Mouse (Mus musculus): ENCODE measurements around the gene Astn1. TPM values are rescaled to one million over a fixed set of nuclear protein-coding genes. Genes with fewer than 3 reads are reported as not detected.

The Astn1 gene
- polyA plus RNA-seq, 2 experiments: 0.03 TPM

DNA sequence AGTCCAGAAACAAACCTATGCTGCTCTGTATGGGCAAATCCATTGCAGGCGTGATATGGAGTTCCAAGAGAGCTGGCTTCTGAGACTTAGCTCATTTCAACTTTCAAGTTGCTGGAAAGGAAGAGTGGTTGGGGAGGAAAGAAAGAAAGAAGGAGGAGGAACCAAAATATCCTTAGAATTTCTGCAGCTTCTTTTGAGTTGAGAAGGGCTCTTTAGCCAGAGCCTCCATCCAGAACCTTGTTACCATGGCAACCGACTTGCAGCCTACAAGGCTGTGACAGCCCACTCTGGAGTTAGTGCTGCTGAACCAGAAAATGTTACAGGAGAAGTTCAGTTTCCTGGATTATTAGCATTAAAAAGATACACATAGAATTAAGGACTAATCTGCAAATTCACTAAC lies 46.1 kb downstream of the Astn1 start:
- Histone ChIP-seq H3K9me3 (ENCODE audit: control insufficient read depth, low read length) (no peaks in the 10 kb centered on the region), H3K4me3 (ENCODE audit: insufficient read depth in 1 of 2, low read depth in 2 of 2, low read length in 2 of 2) (no peak overlapping the region), H3K27me3 (ENCODE audit: control insufficient read depth, insufficient read depth, low read length) (no peaks in the 10 kb centered on the region), H3K9ac (replicated peaks) (no peak overlapping the region), H3K4me1 (replicated peaks; ENCODE audit: control insufficient read depth in 2 of 2, insufficient read depth in 2 of 2, low read length in 1 of 2) (no peaks in the 10 kb centered on the region), H3K36me3 (replicated peaks; ENCODE audit: control insufficient read depth, insufficient read depth, low read depth) (no peaks in the 10 kb centered on the region), H3K4me2 (ENCODE audit: low read depth) (no peak overlapping the region), H3K27ac (no peak overlapping the region)
- ATAC-seq (ENCODE audit: insufficient read depth) (no peak), DNase-seq (ENCODE audit: low read depth in 3 of 3, low spot score in 3 of 3) (no peak)
- 62% methylated on average over 2 of the region's 2 CpGs for WGBS (ENCODE audit: insufficient replicate concordance)
- no peak for TF ChIP-seq EP300 (IDR thresholded peaks at IDR 0.05; ENCODE audit: low read depth)
- TF ChIP-seq CTCF (IDR thresholded peaks at IDR 0.05; ENCODE audit: low read depth): no peak

DNA sequence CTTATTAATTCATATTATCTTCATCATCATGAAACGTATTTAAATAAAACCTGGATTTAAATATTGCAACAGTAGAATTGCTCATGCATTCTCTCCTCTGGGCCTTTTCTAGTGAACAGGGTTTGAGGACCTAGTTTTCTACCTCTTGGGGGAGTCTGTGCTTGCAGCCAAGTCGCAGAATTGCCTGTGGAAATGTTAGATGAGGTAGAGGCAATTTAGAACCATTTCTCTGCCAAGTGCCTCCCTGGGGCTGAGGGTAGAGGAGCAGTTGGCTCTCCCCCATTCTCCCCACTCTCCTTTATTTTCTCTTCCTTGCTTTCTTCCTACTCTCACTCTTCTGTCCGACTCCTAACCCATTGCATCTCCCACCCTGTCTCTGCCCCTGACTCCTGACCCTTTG lies 49.1 kb downstream of the Astn1 start:
- Histone ChIP-seq H3K27me3 (ENCODE audit: control insufficient read depth, insufficient read depth, low read length) (no peaks in the 10 kb centered on the region), H3K9me3 (ENCODE audit: control insufficient read depth, low read length) (no peaks in the 10 kb centered on the region), H3K4me3 (ENCODE audit: insufficient read depth in 1 of 2, low read depth in 2 of 2, low read length in 2 of 2) (no peak overlapping the region), H3K4me1 (replicated peaks; ENCODE audit: control insufficient read depth in 2 of 2, insufficient read depth in 2 of 2, low read length in 1 of 2) (no peaks in the 10 kb centered on the region), H3K36me3 (replicated peaks; ENCODE audit: control insufficient read depth, insufficient read depth, low read depth) (no peaks in the 10 kb centered on the region), H3K4me2 (ENCODE audit: low read depth) (no peak overlapping the region), H3K9ac (replicated peaks) (no peak overlapping the region), H3K27ac (no peak overlapping the region)
- DNase-seq (ENCODE audit: low read depth in 3 of 3, low spot score in 3 of 3) (no peak), ATAC-seq (ENCODE audit: insufficient read depth) (no peak)
- 48% methylated on average over 3 of the region's 3 CpGs for WGBS (ENCODE audit: insufficient replicate concordance)
- no peak for TF ChIP-seq CTCF (IDR thresholded peaks at IDR 0.05; ENCODE audit: low read depth)
- TF ChIP-seq EP300 (IDR thresholded peaks at IDR 0.05; ENCODE audit: low read depth): no peak

DNA sequence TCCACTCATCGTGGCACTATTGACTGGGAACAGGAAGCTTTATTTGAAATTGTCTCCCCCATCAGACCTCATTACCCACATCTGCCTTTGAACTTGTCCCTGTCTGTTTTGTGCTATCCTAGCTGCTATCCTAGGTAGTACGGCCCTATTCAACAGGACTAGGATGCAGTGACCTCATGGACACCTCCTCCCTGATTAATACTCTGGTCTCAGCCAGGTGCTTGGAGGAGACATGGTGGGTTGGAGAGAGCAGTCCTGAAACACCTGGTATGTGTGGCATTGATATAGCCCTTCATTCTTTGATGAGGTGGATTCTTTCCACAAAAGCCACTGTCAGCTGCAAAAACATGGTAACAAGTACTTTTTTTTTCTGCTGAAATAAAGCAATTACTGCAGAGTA lies 52.1 kb downstream of the Astn1 start:
- H3K4me2 ChIP-seq (ENCODE audit: low read depth): no peak overlapping the region
- DNase-seq (ENCODE audit: low read depth in 3 of 3, low spot score in 3 of 3): no peak
- no peak overlapping the region for H3K27ac ChIP-seq
- H3K36me3 ChIP-seq (replicated peaks; ENCODE audit: control insufficient read depth, insufficient read depth, low read depth): no peaks in the 10 kb centered on the region
- H3K4me1 ChIP-seq (replicated peaks; ENCODE audit: control insufficient read depth in 2 of 2, insufficient read depth in 2 of 2, low read length in 1 of 2): no peaks in the 10 kb centered on the region
- ATAC-seq (ENCODE audit: insufficient read depth): no peak
- no peaks in the 10 kb centered on the region for H3K9me3 ChIP-seq (ENCODE audit: control insufficient read depth, low read length)
- TF ChIP-seq EP300 (IDR thresholded peaks at IDR 0.05; ENCODE audit: low read depth) (no peak), CTCF (IDR thresholded peaks at IDR 0.05; ENCODE audit: low read depth) (no peak)
- H3K4me3 ChIP-seq (ENCODE audit: insufficient read depth in 1 of 2, low read depth in 2 of 2, low read length in 2 of 2): no peak overlapping the region
- no peak overlapping the region for H3K9ac ChIP-seq (replicated peaks)
- 68% methylated on average over 2 of the region's 2 CpGs for WGBS (ENCODE audit: insufficient replicate concordance)
- no peaks in the 10 kb centered on the region for H3K27me3 ChIP-seq (ENCODE audit: control insufficient read depth, insufficient read depth, low read length)

DNA sequence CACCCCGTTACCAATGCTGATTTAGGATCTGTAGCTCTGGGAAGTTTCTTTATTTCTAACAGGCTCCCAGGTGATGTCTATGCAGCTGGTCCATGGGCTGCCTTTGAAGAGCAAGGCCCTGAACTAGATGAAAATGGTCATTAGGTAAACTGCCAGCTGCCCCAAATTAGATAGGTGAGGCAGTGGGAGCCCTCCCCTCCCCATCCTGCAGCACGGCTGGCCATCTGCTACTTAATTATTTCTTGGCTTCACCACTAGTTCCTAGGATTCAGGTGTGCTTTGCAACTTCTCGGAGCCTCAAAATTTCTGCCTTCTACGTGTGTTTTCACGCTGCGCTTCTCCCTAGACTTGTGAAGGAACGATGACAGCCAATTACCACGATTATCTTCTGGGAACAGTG lies 59.4 kb downstream of the Astn1 start:
- 62% methylated on average over 8 of the region's 8 CpGs for WGBS (ENCODE audit: insufficient replicate concordance)
- H3K27me3 ChIP-seq (ENCODE audit: control insufficient read depth, insufficient read depth, low read length): no peaks in the 10 kb centered on the region
- no peak overlapping the region for H3K9ac ChIP-seq (replicated peaks)
- TF ChIP-seq EP300 (IDR thresholded peaks at IDR 0.05; ENCODE audit: low read depth) (no peak), CTCF (IDR thresholded peaks at IDR 0.05; ENCODE audit: low read depth) (no peak)
- no peak for ATAC-seq (ENCODE audit: insufficient read depth)
- DNase-seq (ENCODE audit: low read depth in 3 of 3, low spot score in 3 of 3): no peak
- H3K27ac ChIP-seq: no peak overlapping the region
- H3K4me1 ChIP-seq (replicated peaks; ENCODE audit: control insufficient read depth in 2 of 2, insufficient read depth in 2 of 2, low read length in 1 of 2): no peaks in the 10 kb centered on the region
- H3K9me3 ChIP-seq (ENCODE audit: control insufficient read depth, low read length): no peaks in the 10 kb centered on the region
- H3K4me3 ChIP-seq (ENCODE audit: insufficient read depth in 1 of 2, low read depth in 2 of 2, low read length in 2 of 2): no peak overlapping the region
- no peak overlapping the region for H3K4me2 ChIP-seq (ENCODE audit: low read depth)
- no peaks in the 10 kb centered on the region for H3K36me3 ChIP-seq (replicated peaks; ENCODE audit: control insufficient read depth, insufficient read depth, low read depth)

DNA sequence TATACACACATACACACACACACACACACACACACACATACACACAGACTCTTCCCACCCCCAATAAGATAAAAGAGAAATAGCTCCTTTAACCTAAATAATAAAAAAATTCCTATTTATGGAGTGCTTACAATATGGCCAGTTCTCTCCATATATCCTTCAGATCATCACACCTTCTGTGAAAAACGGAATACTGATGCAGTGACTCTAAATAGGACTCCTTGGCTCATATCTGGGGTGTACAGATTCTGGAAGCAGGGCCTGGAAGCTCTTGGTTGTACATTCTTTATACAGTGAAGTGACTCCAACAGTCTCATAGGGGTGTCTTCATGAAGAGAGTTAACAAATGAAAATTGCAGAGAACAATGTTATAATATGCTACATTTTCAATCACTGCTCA lies 60.7 kb downstream of the Astn1 start:
- no peak overlapping the region for H3K27ac ChIP-seq
- H3K9me3 ChIP-seq (ENCODE audit: control insufficient read depth, low read length): no peaks in the 10 kb centered on the region
- H3K9ac ChIP-seq (replicated peaks): no peak overlapping the region
- H3K4me2 ChIP-seq (ENCODE audit: low read depth): no peak overlapping the region
- no peaks in the 10 kb centered on the region for H3K27me3 ChIP-seq (ENCODE audit: control insufficient read depth, insufficient read depth, low read length)
- DNase-seq (ENCODE audit: low read depth in 3 of 3, low spot score in 3 of 3) (no peak), ATAC-seq (ENCODE audit: insufficient read depth) (no peak)
- H3K4me3 ChIP-seq (ENCODE audit: insufficient read depth in 1 of 2, low read depth in 2 of 2, low read length in 2 of 2): no peak overlapping the region
- H3K36me3 ChIP-seq (replicated peaks; ENCODE audit: control insufficient read depth, insufficient read depth, low read depth): no peaks in the 10 kb centered on the region
- no peak for TF ChIP-seq CTCF (IDR thresholded peaks at IDR 0.05; ENCODE audit: low read depth)
- TF ChIP-seq EP300 (IDR thresholded peaks at IDR 0.05; ENCODE audit: low read depth): no peak
- no peaks in the 10 kb centered on the region for H3K4me1 ChIP-seq (replicated peaks; ENCODE audit: control insufficient read depth in 2 of 2, insufficient read depth in 2 of 2, low read length in 1 of 2)
- WGBS (ENCODE audit: insufficient replicate concordance): 22% methylated on average over 1 of the region's 1 CpGs
